Mouse (Mus musculus) intestine, embryonic 14.5 days (tissue): ENCODE results near the gene Dbx1. TPM values are rescaled to one million over a fixed set of nuclear protein-coding genes. Genes with fewer than 3 reads are reported as not detected.

Experiments used
- ATAC-seq: fragments of 200-750 bp; cut with Nextera tagmentation; replicated peaks from 2 replicates; pipeline ENCODE4 v1.8.0; 2017; ENCODE audit warnings: low read depth, moderate number of reproducible peaks, moderate TSS enrichment, moderate library complexity; ENCODE audit not compliant: low FRiP score, low TSS enrichment
- DNase-seq: peaks from one replicate; pipeline ENCODE4 v3.0.0-alpha.2; 2018; ENCODE audit warnings: low spot score
- H3K27ac ChIP-seq: fragments of 300-500 bp; sonication (generic); 2 replicates; pipeline ENCODE4 v1.5.1; 2014; ENCODE audit warnings: low read depth, mild to moderate bottlenecking, control low read depth
- H3K27me3 ChIP-seq: fragments of 300-500 bp; sonication (generic); replicated peaks from 2 replicates; pipeline ENCODE4 v1.6.1; 2014; ENCODE audit warnings: low read length, control low read depth; ENCODE audit not compliant: control insufficient read depth, insufficient read depth
- H3K36me3 ChIP-seq: fragments of 300-500 bp; sonication (generic); 2 replicates; pipeline ENCODE4 v1.6.1; 2014; ENCODE audit warnings: low read length, control low read depth; ENCODE audit not compliant: control insufficient read depth, insufficient read depth
- H3K4me1 ChIP-seq: fragments of 300-500 bp; sonication (generic); replicated peaks from 2 replicates; pipeline ENCODE4 v1.6.1; 2014; ENCODE audit warnings: low read length, control low read depth, mixed read lengths; ENCODE audit not compliant: control insufficient read depth, insufficient read depth
- H3K4me2 ChIP-seq: fragments of 300-500 bp; sonication (generic); 2 replicates; pipeline ENCODE4 v1.6.1; 2014; ENCODE audit warnings: low read length
- H3K4me3 ChIP-seq: fragments of 300-500 bp; sonication (generic); 2 replicates; pipeline ENCODE4 v1.5.1; 2014; ENCODE audit warnings: low read depth, low read length, control low read depth, mixed read lengths
- H3K9ac ChIP-seq: fragments of 300-500 bp; sonication (generic); 2 replicates; pipeline ENCODE4 v1.6.1; 2014; ENCODE audit warnings: mild to moderate bottlenecking, low read length
- H3K9me3 ChIP-seq: fragments of 300-500 bp; sonication (generic); 2 replicates; pipeline ENCODE4 v1.6.1; 2016; ENCODE audit warnings: low read length, control low read depth; ENCODE audit not compliant: control insufficient read depth
- WGBS: fragments of 180-500 bp; shearing (Covaris S2); extraction: QIAGEN DNeasy Blood & Tissue Kit; methylation state at CpG from one replicate; pipeline ENCODE4 v1.1.7; 2014; 5-methylcytosine and 5-hydroxymethylcytosine counted together
- polyA plus RNA-seq: library from polyadenylated mRNA; unstranded; fragments of >200 nt; fragmentation: Nextera tagmentation; extraction: Ambion mirVana; gene quantifications from 2 replicates; pipeline ENCODE4 v1.2.1, GENCODE M21; 2014

The Dbx1 gene
- polyA plus RNA-seq, 1 experiment from 2014 or later: not detected

GRCm38 (mm10) chr7:49635074-49635621 lies 1.5 kb downstream of the Dbx1 start:
- WGBS: 1% methylated on average over 35 of the region's 35 CpGs
- DNase-seq: peak; percentile 66
- no peak overlapping the region for H3K4me2 ChIP-seq

GRCm38 (mm10) chr7:49634291-49635073 lies 2.2 kb downstream of the Dbx1 start:
- H3K27me3 ChIP-seq: peaks cover 95% of the 10 kb centered on the region
- H3K36me3 ChIP-seq: no peaks in the 10 kb centered on the region
- H3K4me1 ChIP-seq: peaks cover 10% of the 10 kb centered on the region; the same call in 1 of the 2 replicates
- H3K9ac ChIP-seq: no peak overlapping the region
- H3K27ac ChIP-seq: no peak overlapping the region
- ATAC-seq (no peak), DNase-seq (peak; percentile 68)
- peak overlapping the region; percentile 51 for H3K4me2 ChIP-seq
- 1% methylated on average over 25 of the region's 26 CpGs for whole genome bisulfite sequencing
- H3K9me3 ChIP-seq: no peaks in the 10 kb centered on the region
- H3K4me3 ChIP-seq: peak overlapping the region; percentile 31; the same call in 1 of the 2 replicates

More at GRCm38 (mm10) chr7:49635074-49635621, 1.5 kb downstream of the Dbx1 start:
- Histone ChIP-seq H3K27ac (no peak overlapping the region), H3K4me1 (peaks cover 10% of the 10 kb centered on the region; the same call in 1 of the 2 replicates), H3K4me3 (no peak overlapping the region), H3K9me3 (no peaks in the 10 kb centered on the region), H3K27me3 (peaks cover 97% of the 10 kb centered on the region), H3K36me3 (no peaks in the 10 kb centered on the region), H3K9ac (no peak overlapping the region)
- ATAC-seq: no peak

GRCm38 (mm10) chr7:49633375-49633956 lies 3.2 kb downstream of the Dbx1 start:
- no peak overlapping the region for H3K9ac ChIP-seq
- ATAC-seq: peak; percentile 66

GRCm38 (mm10) chr7:49632391-49632790 lies 4.3 kb downstream of the Dbx1 start:
- Histone ChIP-seq H3K4me1 (peaks cover 10% of the 10 kb centered on the region; the same call in 1 of the 2 replicates), H3K9ac (no peak overlapping the region), H3K27me3 (peaks cover 86% of the 10 kb centered on the region), H3K27ac (no peak overlapping the region), H3K4me3 (no peak overlapping the region), H3K36me3 (no peaks in the 10 kb centered on the region), H3K4me2 (no peak overlapping the region), H3K9me3 (no peaks in the 10 kb centered on the region)
- DNase-seq (no peak), ATAC-seq (no peak)
- WGBS: 3% methylated on average over 24 of the region's 24 CpGs

More at GRCm38 (mm10) chr7:49633375-49633956, 3.2 kb downstream of the Dbx1 start:
- no peak overlapping the region for H3K27ac ChIP-seq
- H3K4me1 ChIP-seq: peaks cover 10% of the 10 kb centered on the region; the same call in 1 of the 2 replicates
- H3K4me3 ChIP-seq: peak overlapping the region; percentile 31
- H3K36me3 ChIP-seq: no peaks in the 10 kb centered on the region
- under 1% methylated on average over 33 of the region's 33 CpGs for WGBS
- H3K27me3 ChIP-seq: peaks cover 89% of the 10 kb centered on the region
- H3K9me3 ChIP-seq: no peaks in the 10 kb centered on the region
- DNase-seq: peak; percentile 78
- peak overlapping the region; percentile 51 for H3K4me2 ChIP-seq

GRCm38 (mm10) chr7:49631885-49632284 lies 4.8 kb downstream of the Dbx1 start:
- no peak for ATAC-seq
- no peak overlapping the region for H3K27ac ChIP-seq
- H3K4me2 ChIP-seq: no peak overlapping the region
- WGBS: 16% methylated on average over 9 of the region's 9 CpGs
- H3K4me1 ChIP-seq: peaks cover 10% of the 10 kb centered on the region; the same call in 1 of the 2 replicates
- H3K9me3 ChIP-seq: no peaks in the 10 kb centered on the region
- no peaks in the 10 kb centered on the region for H3K36me3 ChIP-seq
- no peak for DNase-seq
- no peak overlapping the region for H3K9ac ChIP-seq
- no peak overlapping the region for H3K4me3 ChIP-seq
- peaks cover 82% of the 10 kb centered on the region for H3K27me3 ChIP-seq

- ATAC-seq: no peak
- H3K9me3 ChIP-seq: no peaks in the 10 kb centered on the region
- no peak overlapping the region for H3K27ac ChIP-seq
- no peak for DNase-seq
- peaks cover 14% of the 10 kb centered on the region; the same call in 1 of the 2 replicates for H3K27me3 ChIP-seq
- no peak overlapping the region for H3K4me2 ChIP-seq
- H3K36me3 ChIP-seq: no peaks in the 10 kb centered on the region
- 82% methylated on average over 1 of the region's 1 CpGs for WGBS
- no peaks in the 10 kb centered on the region for H3K4me1 ChIP-seq
- no peak overlapping the region for H3K4me3 ChIP-seq
- H3K9ac ChIP-seq: no peak overlapping the region
Observed at GRCm38 (mm10) chr7:49620160-49620559, 16.5 kb downstream of the Dbx1 start.

- no peak for DNase-seq
- Histone ChIP-seq H3K4me2 (no peak overlapping the region), H3K4me3 (no peak overlapping the region), H3K9me3 (no peaks in the 10 kb centered on the region), H3K9ac (no peak overlapping the region), H3K27me3 (peaks cover 5% of the 10 kb centered on the region; the same call in 1 of the 2 replicates), H3K36me3 (no peaks in the 10 kb centered on the region), H3K27ac (no peak overlapping the region), H3K4me1 (no peaks in the 10 kb centered on the region)
- 73% methylated on average over 4 of the region's 4 CpGs for whole genome bisulfite sequencing
- no peak for ATAC-seq
Observed at GRCm38 (mm10) chr7:49617087-49617486, 19.6 kb downstream of the Dbx1 start.

GRCm38 (mm10) chr7:49616258-49616735 lies 20.4 kb downstream of the Dbx1 start:
- H3K27me3 ChIP-seq: peaks cover 5% of the 10 kb centered on the region; the same call in 1 of the 2 replicates
- no peaks in the 10 kb centered on the region for H3K9me3 ChIP-seq
- ATAC-seq (peak; percentile 37; the same call in 1 of the 2 replicates), DNase-seq (peak; percentile 85)
- WGBS: 10% methylated on average over 6 of the region's 7 CpGs
- no peak overlapping the region for H3K4me3 ChIP-seq
- H3K36me3 ChIP-seq: no peaks in the 10 kb centered on the region
- H3K4me1 ChIP-seq: no peaks in the 10 kb centered on the region
- H3K9ac ChIP-seq: no peak overlapping the region
- no peak overlapping the region for H3K27ac ChIP-seq
- peak overlapping the region; percentile 27; the same call in 1 of the 2 replicates for H3K4me2 ChIP-seq
